Mouse (Mus musculus) ES-E14 (cell line): Measurements from ENCODE around the gene Podxl. TPM values are rescaled to one million over a fixed set of nuclear protein-coding genes. Genes with fewer than 3 reads are reported as not detected.
A peak's percentile ranks its signal among the peaks of the same experiment; 100 is the strongest.

Experiments
- DNase-seq: peaks from one replicate; pipeline ENCODE4 v3.0.0-alpha.2; 2013; ENCODE audit warnings: low read depth, low spot score
- H3K27ac ChIP-seq: 2 replicates; pipeline ENCODE4 v1.5.1; 2012; ENCODE audit warnings: low read depth, mild to moderate bottlenecking, low read length, moderate library complexity, mixed read lengths; ENCODE audit not compliant: poor library complexity, insufficient read depth, severe bottlenecking
- H3K36me3 ChIP-seq: 2 replicates; pipeline ENCODE4 v1.6.1; 2012; ENCODE audit warnings: mild to moderate bottlenecking, low read length, moderate library complexity, mixed read lengths; ENCODE audit not compliant: control insufficient read depth, poor library complexity, insufficient read depth, severe bottlenecking
- H3K4me1 ChIP-seq, 2 experiments: fragments of 150-350 bp in 1 of 2; sonication (generic) in 1 of 2; 2 replicates each; pipeline ENCODE4 v1.6.1; 2012; ENCODE audit warnings: low read length in 2 of 2, mild to moderate bottlenecking in 1 of 2, mixed read lengths in 1 of 2; ENCODE audit not compliant: control insufficient read depth in 2 of 2, insufficient read depth in 2 of 2, poor library complexity in 1 of 2
- H3K4me3 ChIP-seq, 2 experiments: fragments of 150-350 bp in 1 of 2; sonication (generic) in 1 of 2; 2 replicates each; pipeline ENCODE4 v1.5.1; 2012; ENCODE audit warnings: low read length in 2 of 2, low read depth in 1 of 2, mild to moderate bottlenecking in 1 of 2, mixed read lengths in 1 of 2; ENCODE audit not compliant: insufficient read depth in 1 of 2, poor library complexity in 1 of 2, severe bottlenecking in 1 of 2
- H3K9ac ChIP-seq: 2 replicates; pipeline ENCODE4 v1.6.1; 2012; ENCODE audit warnings: low read depth, mild to moderate bottlenecking, low read length, mixed read lengths; ENCODE audit not compliant: poor library complexity, insufficient read depth, severe bottlenecking
- H3K9me3 ChIP-seq: fragments of 150-350 bp; sonication (generic); 2 replicates; pipeline ENCODE4 v1.6.1; 2012; ENCODE audit warnings: low read depth, mild to moderate bottlenecking, low read length; ENCODE audit not compliant: control insufficient read depth, insufficient read depth
- CHD2 ChIP-seq: IDR thresholded peaks from 2 replicates; pipeline ENCODE4 v1.6.1; 2014; ENCODE audit warnings: mild to moderate bottlenecking, low read depth, low read length, inconsistent platforms
- HCFC1 ChIP-seq: IDR thresholded peaks from 2 replicates; pipeline ENCODE4 v1.6.1; 2012; ENCODE audit warnings: low read length, inconsistent platforms, borderline replicate concordance; ENCODE audit not compliant: insufficient read depth
- MAFK ChIP-seq: IDR thresholded peaks from 2 replicates; pipeline ENCODE4 v1.6.1; 2014; ENCODE audit warnings: mild to moderate bottlenecking, low read depth, low read length, inconsistent platforms; ENCODE audit not compliant: insufficient read depth
- ZC3H11A ChIP-seq: IDR thresholded peaks from 2 replicates; pipeline ENCODE4 v1.6.1; 2012; ENCODE audit warnings: low read depth, mild to moderate bottlenecking, inconsistent platforms, low read length, borderline replicate concordance
- ZNF384 ChIP-seq: IDR thresholded peaks from 2 replicates; pipeline ENCODE4 v1.6.1; 2012; ENCODE audit warnings: low read depth, low read length, inconsistent platforms
- in situ Hi-C, 2 experiments: fragments of 600-800 bp; cut with MboI; formaldehyde crosslinking; loops; one replicate each; pipeline ENCODE4 v1.15.1; 2025; ENCODE audit warnings: low sequenced_read_pairs in 2 of 2, inconsistent platforms in 1 of 2; ENCODE audit not compliant: unreplicated experiment in 2 of 2
- total RNA-seq: library from RNA; depleted of rRNA; stranded (reverse); fragments of 300-350 nt; gene quantifications from 2 replicates; pipeline ENCODE4 v1.2.3, GENCODE M21; 2012; rRNA removed

Podxl gene
- 25.2 and 29.8 TPM in 2 replicates for total RNA-seq

DNA sequence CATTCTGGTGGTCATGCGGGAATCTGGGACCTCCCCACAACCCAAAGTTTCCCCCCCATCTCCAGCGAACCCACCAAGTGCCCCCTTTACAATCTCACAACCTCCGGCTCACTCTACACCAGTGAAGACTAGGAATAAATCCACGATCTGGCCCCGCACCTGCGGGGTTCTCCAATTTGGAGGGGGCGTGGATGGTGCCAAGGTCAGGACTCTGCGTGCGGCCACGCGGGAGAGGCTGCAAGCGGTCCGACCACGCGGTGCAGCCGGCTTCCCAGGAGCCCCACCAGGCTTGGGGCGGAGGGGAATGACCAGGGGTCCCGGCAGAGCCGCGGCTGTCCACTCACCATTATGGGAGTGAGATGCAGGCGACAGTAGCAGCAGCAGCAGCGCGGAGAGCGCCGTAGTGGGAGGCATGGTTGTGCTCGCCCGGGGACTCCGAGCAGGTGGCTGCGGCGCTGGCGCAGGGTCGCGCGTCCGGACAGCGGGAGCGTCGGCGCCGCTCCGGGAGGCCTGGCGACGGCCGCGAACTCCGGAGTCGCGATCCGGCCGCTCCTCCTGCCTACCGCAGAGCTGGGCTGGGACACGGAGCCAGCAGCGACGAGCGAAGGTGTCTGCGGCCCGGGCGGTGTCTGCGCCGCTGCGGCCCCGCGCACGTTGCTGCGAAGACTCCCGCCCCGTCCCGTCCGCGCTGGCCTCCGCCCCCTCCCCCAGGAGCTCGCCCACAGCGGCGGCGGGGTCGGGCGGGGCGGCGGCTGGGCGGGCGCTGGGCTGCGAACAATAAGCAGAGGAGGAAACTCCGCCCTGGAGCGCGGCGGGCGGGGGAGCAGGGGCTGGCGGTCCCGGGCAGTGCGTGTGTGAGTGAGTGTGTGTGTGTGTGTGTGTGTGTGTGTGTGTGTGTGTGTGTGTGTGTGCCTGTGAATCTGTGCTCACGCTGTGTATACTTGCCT, at the start of gene Podxl:
Podxl (minus strand) TSS at position 747 of the 947 bp plus-strand sequence.
- no peak for TF ChIP-seq HCFC1
- no peak for TF ChIP-seq MAFK
- TF ChIP-seq ZNF384 = no peak
- TF ChIP-seq ZC3H11A = no peak
- TF ChIP-seq CHD2 = no peak
- H3K9ac ChIP-seq = peak within 1 kb of the TSS; percentile 68
- no peak within 1 kb of the TSS for H3K27ac ChIP-seq
- H3K4me3 ChIP-seq = peak within 1 kb of the TSS; percentile 74 to 82
- H3K9me3 ChIP-seq = no peaks in the 10 kb centered on the region
- no peaks in the 10 kb centered on the region for H3K36me3 ChIP-seq
- in situ Hi-C loops = no loop called here
- DNase-seq = peak; percentile 51
- H3K4me1 ChIP-seq = peaks cover 9 to 21% of the 10 kb centered on the region in 2 experiments

DNA sequence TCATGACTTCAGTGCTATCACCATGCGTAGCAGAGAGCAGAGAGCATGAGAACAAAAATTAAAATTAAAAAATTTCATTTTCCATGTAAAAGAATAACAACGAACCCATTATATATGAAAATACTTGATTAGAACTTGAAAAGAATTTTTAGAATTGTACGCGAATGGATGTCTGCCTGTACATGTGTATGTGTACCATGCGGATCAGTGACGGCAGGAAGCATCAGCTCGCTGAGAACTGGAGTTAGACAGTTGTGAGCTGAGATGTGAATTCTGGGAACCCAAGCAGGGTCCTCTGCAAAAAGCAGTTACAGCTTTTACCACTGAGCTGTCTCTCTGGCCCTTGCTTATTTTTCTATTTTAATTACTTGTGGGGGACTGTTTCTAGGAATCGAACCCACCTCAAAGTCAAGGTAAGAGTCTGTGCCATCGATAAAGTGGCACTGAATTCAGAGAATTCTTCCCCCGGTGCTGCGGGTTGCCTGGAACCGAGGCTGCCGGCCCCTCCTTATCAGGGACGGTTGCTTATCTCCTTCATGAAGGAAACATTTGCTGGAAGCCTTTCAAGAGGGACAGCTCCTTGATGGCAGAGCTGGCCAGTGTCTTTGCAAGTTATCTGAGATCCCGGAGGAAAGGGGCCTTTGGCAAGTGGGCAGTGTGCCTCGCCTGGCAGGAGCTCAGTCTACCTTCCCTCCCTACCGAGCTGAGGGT, 48.9 kb upstream of the Podxl start:
- in situ Hi-C loops = no loop called here
- DNase-seq = no peak
- TF ChIP-seq HCFC1 = no peak
- TF ChIP-seq ZNF384 = no peak
- TF ChIP-seq MAFK = no peak
- no peak for TF ChIP-seq ZC3H11A
- no peak for TF ChIP-seq CHD2
- Histone ChIP-seq H3K27ac (no peak overlapping the region), H3K4me1 (no peaks in the 10 kb centered on the region), H3K4me3 (no peak overlapping the region), H3K9ac (no peak overlapping the region), H3K36me3 (no peaks in the 10 kb centered on the region), H3K9me3 (no peaks in the 10 kb centered on the region)

DNA sequence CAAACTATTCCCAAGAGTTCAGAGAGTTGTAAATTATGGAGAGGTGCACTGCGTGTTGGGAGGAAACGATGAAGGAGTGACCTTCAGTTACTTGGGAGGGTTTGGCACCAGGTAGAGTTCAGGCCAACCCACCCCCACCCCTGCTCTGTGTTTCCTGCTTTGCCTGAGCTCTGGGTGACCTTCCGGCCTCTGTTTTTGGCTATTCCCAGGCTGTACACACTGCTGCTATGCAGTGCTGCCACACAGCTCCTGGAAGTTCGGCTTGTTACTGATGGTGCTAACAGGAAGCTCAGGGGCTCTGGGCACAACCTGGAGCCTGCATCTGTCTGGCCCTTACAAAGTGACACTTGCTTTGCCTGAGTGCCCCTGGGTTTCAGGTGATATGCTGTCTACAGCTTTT, 42.6 kb upstream of the Podxl start:
- DNase-seq = no peak
- H3K4me1 ChIP-seq = no peaks in the 10 kb centered on the region
- no peak overlapping the region for H3K27ac ChIP-seq
- TF ChIP-seq MAFK (no peak), HCFC1 (no peak), ZNF384 (no peak), ZC3H11A (no peak), CHD2 (no peak)
- H3K4me3 ChIP-seq = no peak overlapping the region
- no peak overlapping the region for H3K9ac ChIP-seq
- in situ Hi-C loops = no loop called here
- H3K36me3 ChIP-seq = no peaks in the 10 kb centered on the region
- no peaks in the 10 kb centered on the region for H3K9me3 ChIP-seq

DNA sequence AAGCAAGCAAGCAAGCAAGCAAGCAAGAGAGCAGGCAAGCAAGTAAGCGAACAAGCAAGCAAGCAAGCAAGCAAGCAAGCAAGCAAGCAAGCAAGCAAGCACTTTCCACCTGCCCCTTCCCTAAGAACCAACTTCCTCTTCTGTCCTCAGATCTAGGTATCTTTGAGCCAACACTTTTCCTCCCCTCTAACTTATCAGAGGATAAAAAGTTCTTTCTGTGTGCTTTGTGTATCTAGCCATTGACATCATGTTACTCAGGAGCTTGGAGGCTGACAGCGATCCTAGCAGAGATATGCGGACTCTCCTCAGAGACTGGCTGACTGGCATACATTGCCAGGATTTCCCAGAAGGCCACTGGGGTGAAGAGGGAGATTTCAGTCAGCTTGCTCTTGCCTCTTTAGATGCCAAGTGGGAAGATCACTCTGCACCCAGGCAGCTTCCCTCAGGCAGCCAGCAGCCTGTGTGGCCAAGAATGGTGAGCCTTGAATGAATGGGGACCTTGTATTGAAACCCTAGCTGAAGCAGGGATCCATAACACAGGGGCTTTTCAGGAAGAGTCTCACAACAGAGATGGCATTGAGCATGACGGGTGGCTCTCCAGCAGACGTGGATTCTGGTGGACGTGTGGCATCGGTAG, 41.0 kb upstream of the Podxl start:
- no peak for DNase-seq
- TF ChIP-seq CHD2 = no peak
- no peak for TF ChIP-seq ZNF384
- no peak for TF ChIP-seq ZC3H11A
- TF ChIP-seq MAFK = no peak
- TF ChIP-seq HCFC1 = no peak
- Histone ChIP-seq H3K36me3 (no peaks in the 10 kb centered on the region), H3K9me3 (no peaks in the 10 kb centered on the region), H3K27ac (no peak overlapping the region), H3K4me1 (peaks cover under 1 to 5% of the 10 kb centered on the region in 2 experiments; a peak in 2 of 4 replicates), H3K4me3 (no peak overlapping the region), H3K9ac (no peak overlapping the region)
- in situ Hi-C loops = no loop called here
